Mouse (Mus musculus): ENCODE data around the gene Reln. TPM values are rescaled to one million over a fixed set of nuclear protein-coding genes. Genes with fewer than 3 reads are reported as not detected.

Gene Reln
- total and polyA plus RNA-seq, 2 experiments from 2014 or later: 25.3 to 189 TPM

DNA sequence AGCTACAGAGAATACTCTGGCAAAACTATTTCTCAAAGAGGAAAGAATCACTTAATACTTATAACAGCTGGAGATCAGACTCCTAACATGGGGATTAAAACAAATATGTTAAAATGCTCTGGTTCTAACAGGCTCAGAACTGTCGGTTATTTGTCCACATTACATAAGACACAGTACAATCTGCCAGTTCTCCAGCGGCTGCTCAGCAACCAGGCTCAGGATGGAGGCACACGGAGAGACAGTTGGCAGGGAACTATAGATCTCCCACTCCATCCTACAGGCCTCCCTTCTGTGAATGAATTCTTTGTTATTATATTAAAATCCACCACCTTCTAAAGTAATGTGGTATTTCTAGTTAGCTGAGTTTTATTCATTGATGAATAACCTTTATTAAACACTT lies 37.4 kb downstream of the Reln start:
- H3K9me3 ChIP-seq (ENCODE audit: low read length): no peaks in the 10 kb centered on the region
- ATAC-seq (ENCODE audit: low FRiP score) (no peak), DNase-seq (ENCODE audit: low spot score) (peak; percentile 45)
- no peak overlapping the region for H3K27ac ChIP-seq (ENCODE audit: low read depth, low read length)
- H3K4me3 ChIP-seq (ENCODE audit: low read depth, low read length): no peak overlapping the region
- H3K27me3 ChIP-seq (ENCODE audit: insufficient read depth, low read length): no peaks in the 10 kb centered on the region
- TF ChIP-seq CTCF (IDR thresholded peaks at IDR 0.05): no peak
- H3K36me3 ChIP-seq (ENCODE audit: insufficient read depth, low read length): no peaks in the 10 kb centered on the region
- 0 out of 2 replicates have a peak, but pooled peaks cover 2% of the 10 kb centered on the region for H3K4me1 ChIP-seq (ENCODE audit: insufficient read depth, low read length)
- no peak overlapping the region for H3K4me2 ChIP-seq (ENCODE audit: low read depth, low read length, poor library complexity, severe bottlenecking)
- no peak overlapping the region for H3K9ac ChIP-seq (replicated peaks; ENCODE audit: low read length, poor library complexity, severe bottlenecking)
- WGBS: 62% methylated on average over 3 of the region's 3 CpGs

- no peak for DNase-seq (ENCODE audit: low spot score)
- Histone ChIP-seq H3K4me2 (ENCODE audit: low read depth, low read length, poor library complexity, severe bottlenecking) (no peak overlapping the region), H3K27me3 (ENCODE audit: insufficient read depth, low read length) (no peaks in the 10 kb centered on the region), H3K36me3 (ENCODE audit: insufficient read depth, low read length) (no peaks in the 10 kb centered on the region), H3K4me1 (ENCODE audit: insufficient read depth, low read length) (0 out of 2 replicates have a peak, but pooled peaks cover 2% of the 10 kb centered on the region), H3K27ac (ENCODE audit: low read depth, low read length) (no peak overlapping the region), H3K4me3 (ENCODE audit: low read depth, low read length) (no peak overlapping the region), H3K9ac (replicated peaks; ENCODE audit: low read length, poor library complexity, severe bottlenecking) (no peak overlapping the region), H3K9me3 (ENCODE audit: low read length) (no peaks in the 10 kb centered on the region)
- WGBS: 3% methylated on average over 1 of the region's 1 CpGs
- TF ChIP-seq CTCF (IDR thresholded peaks at IDR 0.05): no peak
- no peak for ATAC-seq (ENCODE audit: low FRiP score)
These were observed 40.8 kb downstream of the Reln start for GRCm38 (mm10) chr5:22303709-22304108.

DNA sequence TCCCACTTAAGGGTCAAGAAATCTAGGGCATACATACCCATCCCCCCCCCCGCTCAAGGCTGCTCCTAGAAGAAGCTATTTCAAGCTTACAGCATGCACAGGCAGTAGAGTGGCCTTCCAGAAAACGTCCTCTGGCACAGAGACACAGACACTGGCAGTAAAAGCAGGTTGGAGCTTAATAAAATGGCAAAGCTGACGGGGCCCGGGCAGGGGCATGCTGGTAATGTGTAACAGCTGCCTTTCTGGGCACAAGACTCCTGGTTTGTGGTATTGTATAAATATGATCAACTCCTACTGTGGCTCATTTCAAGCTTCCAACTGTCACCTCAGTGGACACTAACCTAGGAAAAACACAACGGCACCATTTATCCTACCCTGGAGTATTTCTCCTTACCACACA lies 42.2 kb downstream of the Reln start:
- WGBS: 73% methylated on average over 5 of the region's 5 CpGs
- H3K4me1 ChIP-seq (ENCODE audit: insufficient read depth, low read length): 0 out of 2 replicates have a peak, but pooled peaks cover 2% of the 10 kb centered on the region
- peak; percentile 69 for DNase-seq (ENCODE audit: low spot score)
- no peaks in the 10 kb centered on the region for H3K27me3 ChIP-seq (ENCODE audit: insufficient read depth, low read length)
- H3K36me3 ChIP-seq (ENCODE audit: insufficient read depth, low read length): no peaks in the 10 kb centered on the region
- TF ChIP-seq CTCF (IDR thresholded peaks at IDR 0.05): no peak
- H3K27ac ChIP-seq (ENCODE audit: low read depth, low read length): no peak overlapping the region
- no peaks in the 10 kb centered on the region for H3K9me3 ChIP-seq (ENCODE audit: low read length)
- H3K4me2 ChIP-seq (ENCODE audit: low read depth, low read length, poor library complexity, severe bottlenecking): no peak overlapping the region
- no peak for ATAC-seq (ENCODE audit: low FRiP score)
- no peak overlapping the region for H3K4me3 ChIP-seq (ENCODE audit: low read depth, low read length)
- H3K9ac ChIP-seq (replicated peaks; ENCODE audit: low read length, poor library complexity, severe bottlenecking): no peak overlapping the region

DNA sequence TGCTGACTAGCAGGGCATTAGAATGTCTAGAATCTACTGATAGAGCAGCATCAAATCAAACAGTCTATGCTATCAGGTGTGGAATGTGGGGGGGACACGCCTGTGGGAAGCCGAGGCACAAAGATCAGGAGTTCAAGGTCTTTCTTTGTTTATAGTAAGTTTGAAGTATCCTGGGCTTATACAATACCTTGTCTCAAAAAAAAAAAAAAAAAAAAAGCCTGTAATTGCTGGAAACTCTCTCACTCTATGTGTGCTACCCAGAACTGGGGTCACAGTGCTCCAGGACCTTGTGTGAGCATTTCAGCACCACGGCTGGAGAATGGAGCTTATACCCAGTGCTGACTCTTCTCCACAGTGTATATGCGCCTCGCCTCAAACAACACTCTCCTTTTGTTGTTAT lies 43.7 kb downstream of the Reln start:
- Histone ChIP-seq H3K4me1 (ENCODE audit: insufficient read depth, low read length) (0 out of 2 replicates have a peak, but pooled peaks cover 2% of the 10 kb centered on the region), H3K36me3 (ENCODE audit: insufficient read depth, low read length) (no peaks in the 10 kb centered on the region), H3K4me2 (ENCODE audit: low read depth, low read length, poor library complexity, severe bottlenecking) (no peak overlapping the region), H3K27me3 (ENCODE audit: insufficient read depth, low read length) (no peaks in the 10 kb centered on the region), H3K4me3 (ENCODE audit: low read depth, low read length) (no peak overlapping the region), H3K9me3 (ENCODE audit: low read length) (no peaks in the 10 kb centered on the region), H3K27ac (ENCODE audit: low read depth, low read length) (no peak overlapping the region), H3K9ac (replicated peaks; ENCODE audit: low read length, poor library complexity, severe bottlenecking) (no peak overlapping the region)
- ATAC-seq (ENCODE audit: low FRiP score) (no peak), DNase-seq (ENCODE audit: low spot score) (no peak)
- no peak for TF ChIP-seq CTCF (IDR thresholded peaks at IDR 0.05)
- WGBS: 90% methylated on average over 5 of the region's 5 CpGs

DNA sequence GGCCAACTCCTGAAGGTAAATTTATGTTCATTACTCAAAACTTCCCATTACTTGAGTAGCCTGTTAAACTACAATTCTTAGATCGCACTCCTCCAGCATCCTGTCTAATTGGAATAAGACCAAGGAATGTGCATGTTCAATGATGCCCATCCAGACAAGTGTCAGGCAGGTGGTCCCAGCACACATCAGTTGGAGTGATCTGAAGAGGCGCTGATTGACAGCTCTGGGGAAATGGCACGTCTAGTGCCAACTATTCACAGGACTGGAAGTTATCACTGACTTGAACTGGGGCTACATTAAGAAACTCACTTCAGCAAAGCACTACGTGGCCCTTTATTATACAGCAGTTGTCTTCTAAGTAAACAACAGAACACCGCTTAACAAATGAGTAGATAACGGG lies 44.5 kb downstream of the Reln start:
- Histone ChIP-seq H3K36me3 (ENCODE audit: insufficient read depth, low read length) (no peaks in the 10 kb centered on the region), H3K27ac (ENCODE audit: low read depth, low read length) (no peak overlapping the region), H3K4me1 (ENCODE audit: insufficient read depth, low read length) (0 out of 2 replicates have a peak, but pooled peaks cover 2% of the 10 kb centered on the region), H3K4me3 (ENCODE audit: low read depth, low read length) (no peak overlapping the region), H3K4me2 (ENCODE audit: low read depth, low read length, poor library complexity, severe bottlenecking) (no peak overlapping the region), H3K27me3 (ENCODE audit: insufficient read depth, low read length) (no peaks in the 10 kb centered on the region), H3K9ac (replicated peaks; ENCODE audit: low read length, poor library complexity, severe bottlenecking) (no peak overlapping the region), H3K9me3 (ENCODE audit: low read length) (no peaks in the 10 kb centered on the region)
- TF ChIP-seq CTCF (IDR thresholded peaks at IDR 0.05): no peak
- 90% methylated on average over 6 of the region's 6 CpGs for WGBS
- ATAC-seq (ENCODE audit: low FRiP score): no peak
- peak; percentile 59 for DNase-seq (ENCODE audit: low spot score)

DNA sequence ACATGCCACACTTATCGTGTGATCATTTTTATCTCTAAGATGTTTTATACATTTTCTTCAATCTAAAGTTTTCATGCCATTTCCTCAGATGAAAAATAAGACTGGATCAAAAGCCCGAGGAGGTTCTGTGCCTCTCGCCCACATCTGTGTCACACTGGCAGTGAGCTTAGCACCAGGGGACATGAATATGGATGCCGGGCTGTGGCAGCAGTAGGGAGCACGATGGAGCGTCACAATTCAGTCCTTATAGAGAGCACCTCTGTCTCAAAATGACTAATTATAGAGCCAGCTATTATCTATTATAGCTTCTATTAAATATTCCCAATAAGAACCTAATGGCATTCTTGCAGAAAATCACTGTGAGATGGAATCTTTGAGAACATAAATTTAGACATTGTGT lies 49.3 kb downstream of the Reln start:
- 55% methylated on average over 6 of the region's 6 CpGs for WGBS
- Histone ChIP-seq H3K36me3 (ENCODE audit: insufficient read depth, low read length) (no peaks in the 10 kb centered on the region), H3K27ac (ENCODE audit: low read depth, low read length) (no peak overlapping the region), H3K9me3 (ENCODE audit: low read length) (no peaks in the 10 kb centered on the region), H3K4me3 (ENCODE audit: low read depth, low read length) (no peak overlapping the region), H3K27me3 (ENCODE audit: insufficient read depth, low read length) (no peaks in the 10 kb centered on the region), H3K4me2 (ENCODE audit: low read depth, low read length, poor library complexity, severe bottlenecking) (no peak overlapping the region), H3K9ac (replicated peaks; ENCODE audit: low read length, poor library complexity, severe bottlenecking) (no peak overlapping the region), H3K4me1 (ENCODE audit: insufficient read depth, low read length) (0 out of 2 replicates have a peak, but pooled peaks cover 4% of the 10 kb centered on the region)
- no peak for DNase-seq (ENCODE audit: low spot score)
- ATAC-seq (ENCODE audit: low FRiP score): no peak
- TF ChIP-seq CTCF (IDR thresholded peaks at IDR 0.05): no peak
